Mouse (Mus musculus) embryonic fibroblast, embryonic 13.5 days (primary cell): ENCODE measurements at regions not wholly inside any gene's neighbourhood (a gene's known extent, or its start where the extent isn't known, plus 50 kb on each side); places are given as distances from the start of the nearest gene placed in this dataset.
A peak's percentile ranks its signal among the peaks of the same experiment; 100 is the strongest.

Experiments used
- H3K27ac ChIP-seq: 2 replicates; pipeline ENCODE4 v1.5.1; 2012; ENCODE audit warnings: low read length, control low read depth, inconsistent platforms; ENCODE audit not compliant: insufficient read depth
- H3K4me1 ChIP-seq: 2 replicates; pipeline ENCODE4 v1.6.1; 2011; ENCODE audit warnings: low read length; ENCODE audit not compliant: control insufficient read depth, insufficient read depth
- H3K4me3 ChIP-seq: 2 replicates; pipeline ENCODE4 v1.5.1; 2011; ENCODE audit warnings: mild to moderate bottlenecking, control low read depth, low read length; ENCODE audit not compliant: insufficient read depth
- CTCF ChIP-seq: IDR thresholded peaks from 2 replicates; pipeline ENCODE4 v1.5.1; 2011; ENCODE audit warnings: mild to moderate bottlenecking, control low read depth, low read length, moderate library complexity, borderline replicate concordance; ENCODE audit not compliant: insufficient read depth
- POLR2A ChIP-seq: IDR thresholded peaks from 2 replicates; pipeline ENCODE4 v1.6.1; 2011; ENCODE audit warnings: low read depth, mild to moderate bottlenecking, control low read depth, low read length, moderate library complexity

DNA sequence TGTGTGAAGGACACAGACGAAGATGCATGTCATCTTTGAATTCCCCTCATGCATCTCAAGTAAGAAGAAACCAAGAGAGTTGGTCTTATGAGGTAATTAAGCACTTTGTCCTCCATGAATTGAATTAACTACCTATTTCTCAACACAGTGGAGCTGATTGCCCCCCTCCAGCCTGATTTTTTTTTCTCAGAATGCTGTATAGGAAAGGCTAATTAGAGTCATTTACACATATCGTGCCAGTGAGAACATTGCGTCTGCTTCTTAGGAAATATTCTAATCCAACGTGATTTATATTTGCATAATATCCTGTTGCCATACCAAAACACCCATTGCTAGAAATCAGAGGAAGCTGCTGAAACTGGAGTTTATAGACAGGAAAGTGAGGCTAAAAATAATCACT lies 414.8 kb downstream of the Adam3 start:
- TF ChIP-seq POLR2A = no peak
- H3K27ac ChIP-seq = no peak overlapping the region
- H3K4me1 ChIP-seq = no peaks in the 10 kb centered on the region
- no peak overlapping the region for H3K4me3 ChIP-seq

DNA sequence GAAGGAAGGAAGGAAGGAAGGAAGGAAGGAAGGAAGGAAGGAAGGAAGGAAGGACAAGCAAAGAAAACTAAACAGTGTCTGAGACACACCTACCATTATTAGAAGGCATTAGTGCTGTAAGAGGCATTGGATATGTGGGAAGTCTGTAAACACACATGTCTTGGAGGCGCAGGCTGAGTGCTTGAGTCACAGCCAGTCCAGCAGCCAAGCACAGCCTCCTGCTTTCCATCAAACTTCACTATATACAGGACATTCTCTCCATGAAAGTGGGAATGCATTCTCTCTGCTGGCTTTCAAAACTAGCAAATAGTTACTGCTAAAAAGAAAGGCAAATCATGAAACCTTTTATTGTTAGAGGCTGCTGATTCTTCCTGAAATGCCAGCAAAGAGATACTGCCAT lies 431.1 kb downstream of the Adam3 start:
- Histone ChIP-seq H3K27ac (no peak overlapping the region), H3K4me1 (no peaks in the 10 kb centered on the region), H3K4me3 (no peak overlapping the region)
- no peak for TF ChIP-seq POLR2A
- no peak for TF ChIP-seq CTCF

DNA sequence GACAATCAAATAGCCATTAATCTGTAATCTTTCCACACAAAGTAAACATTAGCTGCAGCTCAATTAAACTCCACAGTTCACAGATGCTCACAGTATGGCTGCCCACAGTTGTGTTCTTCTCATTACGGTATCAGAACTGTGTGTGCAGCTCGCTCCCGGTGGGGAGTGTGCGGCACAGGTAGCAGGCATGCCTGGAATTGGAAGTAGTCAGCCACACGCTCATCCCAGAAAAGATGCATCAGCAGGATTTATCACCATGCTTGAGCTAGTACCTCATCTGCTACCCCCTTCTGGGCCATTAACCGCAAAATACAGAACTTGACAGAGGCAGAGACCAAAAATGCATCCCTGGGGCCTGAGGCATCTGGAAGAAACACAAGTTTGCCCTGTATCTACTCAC lies 437.8 kb downstream of the Adam3 start:
- H3K4me3 ChIP-seq = no peak overlapping the region
- H3K4me1 ChIP-seq = no peaks in the 10 kb centered on the region
- TF ChIP-seq CTCF (no peak), POLR2A (no peak)
- no peak overlapping the region for H3K27ac ChIP-seq

DNA sequence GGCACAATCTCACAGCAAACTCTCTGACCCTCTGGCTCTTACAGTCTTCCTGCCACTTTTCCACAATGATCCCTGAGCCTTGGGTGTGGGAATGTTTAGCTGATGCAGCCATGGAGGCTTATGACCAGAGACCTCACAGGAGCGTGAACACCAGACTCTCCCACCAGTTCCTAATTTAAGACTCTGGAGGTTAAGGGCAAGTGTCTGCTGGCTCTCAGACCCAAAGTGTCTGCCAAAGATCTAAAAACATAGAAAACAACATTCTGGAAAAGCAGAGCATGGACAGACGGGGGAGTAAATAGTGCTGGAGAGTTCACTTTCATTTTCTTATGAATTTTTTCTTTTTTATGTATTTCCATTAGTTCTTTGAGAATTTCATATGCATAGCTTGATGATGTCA lies 440.7 kb downstream of the Adam3 start:
- H3K4me3 ChIP-seq = no peak overlapping the region
- TF ChIP-seq CTCF (no peak), POLR2A (no peak)
- no peaks in the 10 kb centered on the region for H3K4me1 ChIP-seq

DNA sequence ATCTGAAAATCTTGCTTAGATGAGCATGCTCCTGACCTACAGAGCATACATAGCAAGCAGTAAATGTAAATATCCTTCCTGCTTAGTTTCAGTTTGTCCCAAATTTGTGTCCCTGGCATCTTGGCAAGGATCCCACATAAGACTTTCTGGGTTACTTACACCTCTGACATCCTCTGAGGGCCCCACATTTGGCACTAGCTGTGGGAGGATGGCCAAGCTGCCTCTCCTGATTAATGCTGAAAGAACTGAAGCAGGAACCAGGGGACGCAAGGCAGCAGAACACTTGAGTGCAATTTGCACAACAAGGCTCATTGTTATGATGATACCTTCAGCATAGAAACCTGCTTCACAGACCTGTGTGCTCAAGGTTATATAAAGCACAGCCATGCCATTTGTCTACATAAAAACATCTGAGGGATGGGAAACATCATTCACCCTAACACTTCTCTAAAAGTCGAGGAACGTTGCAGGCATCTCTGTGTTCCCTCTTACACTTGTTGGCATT lies 441.7 kb downstream of the Adam3 start:
- Histone ChIP-seq H3K4me3 (no peak overlapping the region), H3K4me1 (no peaks in the 10 kb centered on the region), H3K27ac (no peak overlapping the region)
- no peak for TF ChIP-seq POLR2A
- TF ChIP-seq CTCF = no peak

More for the DNA sequence above, 440.7 kb downstream of the Adam3 start:
- no peak overlapping the region for H3K27ac ChIP-seq

DNA sequence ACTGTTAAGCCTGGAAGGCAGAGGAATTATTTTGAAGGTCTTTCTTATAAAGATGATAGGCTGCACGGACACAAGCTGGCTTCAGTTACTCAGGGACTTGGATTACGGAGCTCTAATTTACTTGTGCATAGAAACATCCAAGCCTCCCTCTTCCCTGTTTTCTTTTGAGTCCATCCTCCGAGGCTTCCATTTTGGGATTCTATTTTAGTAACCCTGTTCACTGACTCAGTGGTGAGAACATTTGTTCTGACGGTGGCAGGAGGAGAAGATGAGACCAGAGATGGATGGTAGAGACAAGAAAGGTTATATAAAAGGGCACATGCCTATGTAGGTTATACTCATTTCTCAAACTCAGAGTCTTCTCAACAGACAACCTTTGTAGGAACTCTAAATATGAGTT lies 445.4 kb downstream of the Adam3 start:
- no peak overlapping the region for H3K27ac ChIP-seq
- TF ChIP-seq CTCF (no peak), POLR2A (no peak)
- no peak overlapping the region for H3K4me3 ChIP-seq
- no peaks in the 10 kb centered on the region for H3K4me1 ChIP-seq

DNA sequence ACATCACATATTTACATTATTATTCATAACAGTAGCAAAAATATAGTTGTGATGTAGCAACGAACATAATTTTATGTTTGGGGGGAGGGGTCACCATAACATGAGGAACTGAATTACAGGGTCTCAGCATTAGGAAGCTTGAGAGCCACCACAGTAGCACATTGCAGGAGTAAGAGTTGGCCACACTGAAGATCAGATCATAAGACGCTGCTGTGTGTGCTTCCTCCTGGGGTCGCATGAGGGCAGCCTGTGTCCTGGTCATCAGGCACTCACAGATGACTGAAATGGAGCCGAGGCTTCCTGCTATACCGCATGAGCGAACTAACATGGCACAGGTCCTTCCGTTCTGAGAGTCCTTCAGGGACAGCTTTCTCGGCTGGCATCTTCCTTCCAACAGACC lies 447.3 kb downstream of the Adam3 start:
- no peaks in the 10 kb centered on the region for H3K4me1 ChIP-seq
- TF ChIP-seq POLR2A (no peak), CTCF (0 out of 2 replicates have a peak, but pooled peaks have one; percentile 7)
- H3K27ac ChIP-seq = no peak overlapping the region
- H3K4me3 ChIP-seq = no peak overlapping the region

DNA sequence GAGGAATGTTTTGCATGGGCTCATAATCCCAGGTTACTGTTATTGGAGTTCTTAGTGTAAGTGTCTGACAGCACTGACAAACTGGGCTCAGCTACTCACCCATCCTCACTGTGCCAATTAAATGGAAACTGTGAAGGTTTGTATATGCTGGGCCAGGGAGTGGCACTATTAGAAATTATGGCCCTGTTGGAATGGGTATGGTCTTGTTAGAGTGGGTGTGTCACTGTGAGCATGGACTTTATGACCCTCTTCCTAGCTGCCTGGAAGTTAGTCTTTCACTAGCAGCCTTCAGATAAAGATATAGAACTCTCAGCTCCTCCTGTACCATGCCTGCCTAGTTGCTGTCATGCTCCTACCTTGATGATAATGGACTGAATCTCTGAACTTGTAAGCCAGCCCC lies 464.3 kb downstream of the Adam3 start:
- Histone ChIP-seq H3K27ac (no peak overlapping the region), H3K4me3 (no peak overlapping the region), H3K4me1 (no peaks in the 10 kb centered on the region)
- TF ChIP-seq CTCF (no peak), POLR2A (no peak)

DNA sequence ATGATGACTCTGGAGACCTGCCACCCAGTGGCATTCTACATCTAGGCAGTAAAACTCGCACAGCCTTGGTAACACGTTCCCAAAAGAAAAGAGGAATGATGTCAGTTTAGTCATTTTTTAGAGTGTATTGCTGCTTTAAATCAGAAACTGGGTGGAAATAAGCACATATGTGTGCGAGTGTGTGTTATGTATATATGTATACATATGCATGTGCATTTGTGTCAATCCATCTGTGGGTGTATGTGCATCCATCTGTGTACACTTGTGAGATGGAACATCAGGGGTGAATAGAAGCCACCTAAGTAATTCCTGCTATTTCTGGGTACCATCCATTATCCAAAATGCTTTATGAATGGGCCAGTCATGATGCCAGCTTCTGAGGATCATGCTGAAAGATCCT lies 467.0 kb downstream of the Adam3 start:
- Histone ChIP-seq H3K4me1 (no peaks in the 10 kb centered on the region), H3K4me3 (no peak overlapping the region), H3K27ac (no peak overlapping the region)
- no peak for TF ChIP-seq POLR2A
- no peak for TF ChIP-seq CTCF

DNA sequence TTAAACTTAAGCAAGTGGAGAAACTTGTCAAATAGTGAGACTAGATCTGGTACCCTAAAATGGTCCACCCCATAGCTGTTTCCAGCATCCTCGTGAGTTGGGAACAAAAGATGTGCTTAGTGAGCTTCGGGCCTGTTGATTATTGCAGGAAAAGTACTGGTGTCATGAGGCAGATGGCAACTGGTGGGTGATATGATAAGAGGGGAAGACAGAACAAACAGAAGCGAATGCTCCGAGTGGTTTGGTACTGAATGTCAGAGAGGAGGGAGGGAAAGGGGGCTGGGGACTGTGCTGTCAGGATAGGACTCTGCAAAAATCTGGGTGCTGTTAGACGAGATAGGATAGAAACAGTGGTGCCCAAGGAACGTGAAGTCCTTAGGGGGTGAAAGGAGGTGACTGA lies 483.4 kb downstream of the Adam3 start:
- Histone ChIP-seq H3K4me3 (no peak overlapping the region), H3K27ac (no peak overlapping the region), H3K4me1 (no peaks in the 10 kb centered on the region)
- TF ChIP-seq CTCF (no peak), POLR2A (no peak)

DNA sequence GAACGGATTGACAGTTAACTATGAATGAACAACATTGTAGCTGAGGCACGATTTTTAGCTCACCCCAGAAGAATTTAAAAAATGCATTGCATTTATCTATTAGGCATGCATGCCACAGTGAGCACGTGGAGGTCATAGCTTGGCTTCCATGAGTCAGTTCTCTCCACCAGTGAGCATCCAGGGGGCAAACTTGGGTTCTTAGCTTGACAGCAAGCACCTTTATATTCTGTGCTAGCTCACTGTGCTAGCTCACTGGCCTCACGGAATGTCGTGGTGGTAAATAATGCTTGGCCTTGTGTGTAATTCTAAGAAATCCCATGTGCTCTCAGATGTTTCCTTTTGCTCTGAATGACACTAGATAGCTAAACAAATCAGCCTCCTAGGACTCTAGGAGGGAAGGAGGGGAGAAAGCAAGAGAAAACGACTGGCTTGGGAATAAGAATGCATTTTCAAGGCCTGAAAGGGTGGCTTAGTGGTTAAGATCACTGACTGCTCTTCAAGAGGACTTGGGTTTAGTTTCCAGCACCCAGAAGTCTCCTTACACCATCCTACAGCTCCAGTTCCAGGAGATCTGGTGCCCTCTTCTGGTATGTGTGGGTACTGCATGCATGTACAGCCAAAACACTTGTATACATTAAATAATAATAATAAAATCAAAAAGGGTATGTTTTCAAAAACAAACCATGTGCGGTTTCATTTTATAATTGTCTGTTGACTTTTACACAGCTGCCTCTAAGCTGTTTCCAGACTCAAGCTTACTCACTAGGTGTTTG lies 485.3 kb downstream of the Adam3 start:
- no peak overlapping the region for H3K4me3 ChIP-seq
- no peak overlapping the region for H3K27ac ChIP-seq
- TF ChIP-seq POLR2A = no peak
- TF ChIP-seq CTCF = no peak
- no peaks in the 10 kb centered on the region for H3K4me1 ChIP-seq
